Mouse (Mus musculus): ENCODE measurements around the gene Lmo2. TPM values are rescaled to one million over a fixed set of nuclear protein-coding genes. Genes with fewer than 3 reads are reported as not detected.

Lmo2 gene
- polyA plus RNA-seq, 1 experiment, result 20.8 TPM

GRCm38 (mm10) chr2:103934270-103934669, 23.5 kb upstream of the Lmo2 start:
- no peak overlapping the region for H3K4me3 ChIP-seq (ENCODE audit: insufficient read depth, low read depth, low read length)
- no peaks in the 10 kb centered on the region for H3K27me3 ChIP-seq (replicated peaks; ENCODE audit: control insufficient read depth, insufficient read depth, low read length)
- TF ChIP-seq POLR2A (IDR thresholded peaks at IDR 0.05; ENCODE audit: low read depth, low read length) (no peak), CTCF (conservative IDR thresholded peaks at IDR 0.05; ENCODE audit: insufficient read depth, insufficient read length, low read depth, low read length) (no peak)
- H3K36me3 ChIP-seq (ENCODE audit: control insufficient read depth, insufficient read depth, low read length), result no peaks in the 10 kb centered on the region
- H3K27ac ChIP-seq (ENCODE audit: insufficient read depth, low read depth, low read length), result no peak overlapping the region
- H3K4me1 ChIP-seq (ENCODE audit: control insufficient read depth, insufficient read depth, low read length), result 0 out of 2 replicates have a peak, but pooled peaks cover 9% of the 10 kb centered on the region
- 61% methylated on average over 7 of the region's 7 CpGs for WGBS
- DNase-seq, result no peak

GRCm38 (mm10) chr2:103934670-103935069, 23.1 kb upstream of the Lmo2 start:
- WGBS, result 67% methylated on average over 3 of the region's 3 CpGs
- no peak for TF ChIP-seq CTCF (conservative IDR thresholded peaks at IDR 0.05; ENCODE audit: insufficient read depth, insufficient read length, low read depth, low read length)
- no peak for TF ChIP-seq POLR2A (IDR thresholded peaks at IDR 0.05; ENCODE audit: low read depth, low read length)
- H3K27me3 ChIP-seq (replicated peaks; ENCODE audit: control insufficient read depth, insufficient read depth, low read length), result no peaks in the 10 kb centered on the region
- no peak overlapping the region for H3K4me3 ChIP-seq (ENCODE audit: insufficient read depth, low read depth, low read length)
- no peaks in the 10 kb centered on the region for H3K36me3 ChIP-seq (ENCODE audit: control insufficient read depth, insufficient read depth, low read length)
- no peak for DNase-seq
- H3K27ac ChIP-seq (ENCODE audit: insufficient read depth, low read depth, low read length), result no peak overlapping the region
- H3K4me1 ChIP-seq (ENCODE audit: control insufficient read depth, insufficient read depth, low read length), result 0 out of 2 replicates have a peak, but pooled peaks cover 9% of the 10 kb centered on the region

- WGBS, result 43% methylated on average over 10 of the region's 10 CpGs
- DNase-seq, result peak; percentile 58
- H3K4me1 ChIP-seq (ENCODE audit: control insufficient read depth, insufficient read depth, low read length), result no peaks in the 10 kb centered on the region
- TF ChIP-seq POLR2A (IDR thresholded peaks at IDR 0.05; ENCODE audit: low read depth, low read length) (no peak), CTCF (conservative IDR thresholded peaks at IDR 0.05; ENCODE audit: insufficient read depth, insufficient read length, low read depth, low read length) (no peak)
- H3K4me3 ChIP-seq (ENCODE audit: insufficient read depth, low read depth, low read length), result no peak overlapping the region
- peak overlapping the region; percentile 4; the same call in 1 of the 2 replicates for H3K27ac ChIP-seq (ENCODE audit: insufficient read depth, low read depth, low read length)
- H3K27me3 ChIP-seq (replicated peaks; ENCODE audit: control insufficient read depth, insufficient read depth, low read length), result no peaks in the 10 kb centered on the region
- H3K36me3 ChIP-seq (ENCODE audit: control insufficient read depth, insufficient read depth, low read length), result no peaks in the 10 kb centered on the region
These were observed 21.9 kb upstream of the Lmo2 start for GRCm38 (mm10) chr2:103935691-103936435.

- WGBS, result 75% methylated on average over 2 of the region's 2 CpGs
- TF ChIP-seq CTCF (conservative IDR thresholded peaks at IDR 0.05; ENCODE audit: insufficient read depth, insufficient read length, low read depth, low read length) (no peak), POLR2A (IDR thresholded peaks at IDR 0.05; ENCODE audit: low read depth, low read length) (no peak)
- 0 out of 2 replicates have a peak overlapping the region, but pooled peaks have one; percentile 4 for H3K27ac ChIP-seq (ENCODE audit: insufficient read depth, low read depth, low read length)
These were observed 21.1 kb upstream of the Lmo2 start for GRCm38 (mm10) chr2:103936666-103937065.

GRCm38 (mm10) chr2:103937670-103938069, 20.1 kb upstream of the Lmo2 start:
- Histone ChIP-seq H3K36me3 (ENCODE audit: control insufficient read depth, insufficient read depth, low read length) (no peaks in the 10 kb centered on the region), H3K4me1 (ENCODE audit: control insufficient read depth, insufficient read depth, low read length) (no peaks in the 10 kb centered on the region), H3K27ac (ENCODE audit: insufficient read depth, low read depth, low read length) (no peak overlapping the region), H3K4me3 (ENCODE audit: insufficient read depth, low read depth, low read length) (no peak overlapping the region), H3K27me3 (replicated peaks; ENCODE audit: control insufficient read depth, insufficient read depth, low read length) (no peaks in the 10 kb centered on the region)
- DNase-seq, result no peak
- 78% methylated on average over 2 of the region's 2 CpGs for WGBS
- no peak for TF ChIP-seq POLR2A (IDR thresholded peaks at IDR 0.05; ENCODE audit: low read depth, low read length)
- no peak for TF ChIP-seq CTCF (conservative IDR thresholded peaks at IDR 0.05; ENCODE audit: insufficient read depth, insufficient read length, low read depth, low read length)

More at GRCm38 (mm10) chr2:103936666-103937065, 21.1 kb upstream of the Lmo2 start:
- DNase-seq, result peak; percentile 10
- H3K36me3 ChIP-seq (ENCODE audit: control insufficient read depth, insufficient read depth, low read length), result no peaks in the 10 kb centered on the region
- H3K27me3 ChIP-seq (replicated peaks; ENCODE audit: control insufficient read depth, insufficient read depth, low read length), result no peaks in the 10 kb centered on the region
- no peak overlapping the region for H3K4me3 ChIP-seq (ENCODE audit: insufficient read depth, low read depth, low read length)
- H3K4me1 ChIP-seq (ENCODE audit: control insufficient read depth, insufficient read depth, low read length), result no peaks in the 10 kb centered on the region

GRCm38 (mm10) chr2:103938573-103938972, 19.2 kb upstream of the Lmo2 start:
- Histone ChIP-seq H3K4me3 (ENCODE audit: insufficient read depth, low read depth, low read length) (no peak overlapping the region), H3K36me3 (ENCODE audit: control insufficient read depth, insufficient read depth, low read length) (no peaks in the 10 kb centered on the region), H3K27ac (ENCODE audit: insufficient read depth, low read depth, low read length) (no peak overlapping the region), H3K4me1 (ENCODE audit: control insufficient read depth, insufficient read depth, low read length) (no peaks in the 10 kb centered on the region), H3K27me3 (replicated peaks; ENCODE audit: control insufficient read depth, insufficient read depth, low read length) (no peaks in the 10 kb centered on the region)
- no peak for DNase-seq
- TF ChIP-seq CTCF (conservative IDR thresholded peaks at IDR 0.05; ENCODE audit: insufficient read depth, insufficient read length, low read depth, low read length) (no peak), POLR2A (IDR thresholded peaks at IDR 0.05; ENCODE audit: low read depth, low read length) (no peak)
- 85% methylated on average over 1 of the region's 1 CpGs for WGBS

GRCm38 (mm10) chr2:103939003-103939402, 18.8 kb upstream of the Lmo2 start:
- Histone ChIP-seq H3K27ac (ENCODE audit: insufficient read depth, low read depth, low read length) (no peak overlapping the region), H3K36me3 (ENCODE audit: control insufficient read depth, insufficient read depth, low read length) (no peaks in the 10 kb centered on the region), H3K4me3 (ENCODE audit: insufficient read depth, low read depth, low read length) (no peak overlapping the region), H3K27me3 (replicated peaks; ENCODE audit: control insufficient read depth, insufficient read depth, low read length) (no peaks in the 10 kb centered on the region), H3K4me1 (ENCODE audit: control insufficient read depth, insufficient read depth, low read length) (no peaks in the 10 kb centered on the region)
- TF ChIP-seq CTCF (conservative IDR thresholded peaks at IDR 0.05; ENCODE audit: insufficient read depth, insufficient read length, low read depth, low read length) (no peak), POLR2A (IDR thresholded peaks at IDR 0.05; ENCODE audit: low read depth, low read length) (no peak)
- no peak for DNase-seq

Measured in kidney, adult 2 months (tissue).